Mouse (Mus musculus): ENCODE measurements around the gene Lpar2.

DNA sequence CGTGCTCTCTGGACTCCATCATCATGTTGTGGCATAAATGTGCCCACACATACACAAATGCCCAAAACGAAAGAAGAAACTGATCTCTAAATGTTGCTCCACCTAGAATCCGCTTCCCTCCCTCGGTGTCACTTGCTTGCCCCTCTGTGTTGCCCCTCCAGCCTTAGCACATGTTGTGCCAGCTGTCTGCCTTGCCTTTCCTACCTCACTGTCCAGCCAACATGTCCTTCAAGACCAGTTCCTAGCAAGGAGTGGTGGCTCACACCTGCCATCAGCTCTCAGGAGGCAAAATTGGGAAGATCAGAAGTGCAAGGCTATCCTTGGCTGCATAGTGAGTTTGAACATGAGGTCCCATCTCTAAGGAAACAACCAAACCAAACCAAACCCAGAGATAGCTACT lies 55.2 kb downstream of the Lpar2 start:
- no peak for TF ChIP-seq CTCF (conservative IDR thresholded peaks at IDR 0.05; ENCODE audit: low read length)
- no peak for TF ChIP-seq NANOG (IDR thresholded peaks at IDR 0.05; ENCODE audit: borderline replicate concordance, low read length)
